Mouse (Mus musculus) CD8-positive naive resting alpha-beta T cell, adult 57 days (primary cell): ENCODE measurements around the gene Gm20911. TPM values are rescaled to one million over a fixed set of nuclear protein-coding genes. Genes with fewer than 3 reads are reported as not detected.

Source experiments
- total RNA-seq: library from RNA; stranded (reverse); gene quantifications from one replicate; pipeline ENCODE4 v1.2.4, GENCODE M21; 2023

Gm20911 gene
- not detected for total RNA-seq

DNA sequence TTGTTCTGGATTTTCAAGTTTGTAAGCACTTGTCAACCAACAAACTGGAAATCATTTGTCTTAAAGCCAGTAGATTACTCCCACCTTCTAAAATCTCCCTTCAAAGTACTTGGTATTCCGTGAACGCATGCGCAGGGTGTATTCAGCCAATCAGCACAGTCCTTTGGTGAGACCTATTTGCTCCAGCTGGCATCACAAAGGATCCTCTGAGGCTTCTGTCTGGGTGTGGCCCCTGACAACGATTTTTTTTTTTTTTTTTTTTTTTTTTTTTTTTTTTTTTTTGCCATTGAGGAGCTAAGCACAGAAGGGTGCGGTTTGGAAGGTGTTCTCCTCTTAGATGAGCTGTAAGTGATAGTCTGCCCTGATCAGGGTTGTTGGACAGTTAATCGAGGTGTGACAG is at the start of gene Gm20911:
TSS of gene Gm20911 (plus strand) at position 301 of the 400 bp plus-strand sequence.

